Mouse (Mus musculus) megakaryocyte-erythroid progenitor cell, adult 5-6 weeks (primary cell): ENCODE measurements around the gene Lemd2. TPM values are rescaled to one million over a fixed set of nuclear protein-coding genes. Genes with fewer than 3 reads are reported as not detected.

Experiments
- ATAC-seq: replicated peaks from 2 replicates; pipeline ENCODE4 v1.8.0; 2016; ENCODE audit warnings: mild to moderate bottlenecking, inconsistent platforms; ENCODE audit not compliant: severe bottlenecking, poor library complexity, low FRiP score, low TSS enrichment
- total RNA-seq, 2 experiments: library from RNA; stranded (forward) in 1 of 2; stranded (reverse) in 1 of 2; fragments of 200-1000, 215-1000 nt in 1 of 2; fragments of >200 nt in 1 of 2; fragmentation: Nextera tagmentation in 1 of 2; gene quantifications; 2 replicates each; pipeline ENCODE4 v1.2.3; 2014 to 2017

Gene Lemd2
- total RNA-seq, 2 experiments from 2014 or later: 26.5 to 31.4 TPM

- peak; percentile 80 for ATAC-seq
Measured at GRCm38 (mm10) chr17:27194258-27195185, 9.7 kb downstream of the Lemd2 start.

- ATAC-seq: no peak
Measured at GRCm38 (mm10) chr17:27191804-27192203, 12.5 kb downstream of the Lemd2 start.

GRCm38 (mm10) chr17:27191189-27191588, 13.1 kb downstream of the Lemd2 start:
- no peak for ATAC-seq

DNA sequence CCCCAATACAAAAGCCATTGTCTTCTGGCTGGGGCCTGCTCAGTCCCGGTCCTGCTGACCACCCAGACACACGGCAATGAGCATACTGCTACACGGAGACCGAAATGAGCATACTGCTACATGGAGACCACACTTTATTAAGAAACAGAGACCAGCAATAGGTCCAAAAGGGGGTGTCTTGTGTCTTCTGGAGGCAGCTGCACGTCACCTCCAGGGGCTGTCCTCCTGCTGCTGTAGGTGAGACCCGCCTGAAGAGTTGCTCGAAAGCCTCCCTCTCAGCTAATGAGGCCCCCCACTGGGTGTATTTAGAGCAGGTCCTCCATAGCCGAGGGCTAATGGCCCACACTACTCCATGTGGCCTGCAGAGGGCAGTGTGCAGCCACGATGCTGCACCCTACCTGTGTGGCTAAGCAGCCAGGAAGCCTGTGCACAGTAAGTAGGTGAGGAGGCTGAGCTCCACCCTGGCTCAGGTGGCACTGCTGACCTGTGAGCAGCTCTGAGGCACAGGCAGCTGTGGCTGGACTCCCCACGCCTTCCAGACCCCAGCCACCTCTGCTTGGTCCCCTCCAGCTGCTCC, 14.5 kb downstream of the Lemd2 start:
- peak; percentile 71 for ATAC-seq

DNA sequence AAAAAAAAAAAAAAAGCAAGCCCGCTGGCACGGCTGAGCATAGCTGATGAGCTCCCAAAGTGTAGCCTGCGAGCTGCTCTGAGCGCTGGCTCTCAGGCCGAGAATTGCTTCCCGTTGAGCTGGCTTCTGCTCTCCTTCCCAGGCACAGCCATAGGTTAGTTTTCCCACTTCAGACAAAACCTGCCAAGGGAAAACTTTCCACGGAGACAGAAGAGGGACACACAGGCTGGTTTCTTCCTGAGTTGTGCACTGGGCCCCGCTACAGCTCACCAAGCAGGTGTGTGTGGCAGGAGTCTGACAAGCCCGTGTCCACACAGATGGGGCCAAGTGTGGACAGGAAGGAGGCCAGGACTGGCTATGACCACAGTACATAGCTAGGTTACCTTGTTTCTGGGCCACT, 15.4 kb downstream of the Lemd2 start:
- ATAC-seq: no peak

- ATAC-seq: no peak
Measured at GRCm38 (mm10) chr17:27187059-27187458, 17.2 kb downstream of the Lemd2 start.

- ATAC-seq: no peak
Measured at GRCm38 (mm10) chr17:27186068-27186467, 18.2 kb downstream of the Lemd2 start.

- ATAC-seq: no peak
Measured at GRCm38 (mm10) chr17:27183667-27184292, 20.5 kb downstream of the Lemd2 start.

GRCm38 (mm10) chr17:27182401-27182800, 21.9 kb downstream of the Lemd2 start:
- ATAC-seq: no peak

DNA sequence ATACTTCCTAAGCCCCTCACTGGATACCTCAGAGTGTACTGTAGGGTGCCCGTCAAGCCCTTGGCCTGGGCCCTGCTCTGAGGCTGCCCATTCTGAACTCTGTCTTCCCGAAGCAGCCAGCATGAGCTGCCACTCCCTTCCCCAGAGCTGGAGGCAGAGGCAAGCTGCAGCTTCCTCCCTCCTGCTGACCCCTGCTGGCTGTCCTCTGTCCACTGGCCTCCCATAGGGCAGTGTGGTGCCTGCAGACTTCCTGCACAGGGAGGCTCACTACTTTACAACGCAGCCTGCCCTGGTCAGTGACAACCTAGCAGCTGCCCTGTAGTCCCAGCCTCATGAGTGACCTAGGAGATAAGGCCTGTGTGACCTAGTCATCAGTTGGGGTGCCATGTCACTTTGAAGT, 22.6 kb downstream of the Lemd2 start:
- ATAC-seq: no peak

DNA sequence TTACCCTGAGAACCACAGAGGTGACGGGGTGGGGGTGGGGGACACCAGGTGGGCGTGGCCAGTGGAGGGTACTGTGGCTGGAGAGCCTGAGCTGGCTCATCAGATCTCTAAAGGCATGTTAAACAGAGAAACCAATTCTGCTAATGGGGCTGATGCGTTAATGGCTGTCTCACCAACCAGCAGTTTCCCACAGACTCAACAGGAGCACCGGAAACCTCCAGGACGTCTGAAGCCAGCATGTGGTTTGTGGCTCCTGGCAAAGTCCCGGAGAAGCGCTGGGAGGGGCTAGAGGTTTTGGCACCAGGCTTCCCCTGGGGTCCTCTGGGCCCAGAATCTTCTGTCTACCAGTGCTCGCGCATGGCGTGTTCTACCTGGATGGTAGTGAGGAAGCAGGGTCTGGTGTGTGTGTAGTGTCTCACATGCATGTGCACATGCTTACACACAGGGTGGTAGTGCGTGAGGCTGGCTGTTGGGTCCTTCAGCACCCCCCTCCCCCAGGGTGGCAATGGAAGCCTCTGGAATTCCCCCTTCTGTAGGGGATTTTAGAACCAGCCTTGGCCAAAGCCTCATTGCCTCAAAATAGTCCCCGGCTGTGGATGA, 24.5 kb downstream of the Lemd2 start:
- ATAC-seq: no peak

- peak; percentile 71 for ATAC-seq
Measured at GRCm38 (mm10) chr17:27178427-27179177, 25.7 kb downstream of the Lemd2 start.

- ATAC-seq: no peak
Measured at GRCm38 (mm10) chr17:27178019-27178418, 26.2 kb downstream of the Lemd2 start.

- no peak for ATAC-seq
Measured at GRCm38 (mm10) chr17:27176754-27177153, 27.5 kb downstream of the Lemd2 start.

GRCm38 (mm10) chr17:27176287-27176686, 28.0 kb downstream of the Lemd2 start:
- no peak for ATAC-seq

DNA sequence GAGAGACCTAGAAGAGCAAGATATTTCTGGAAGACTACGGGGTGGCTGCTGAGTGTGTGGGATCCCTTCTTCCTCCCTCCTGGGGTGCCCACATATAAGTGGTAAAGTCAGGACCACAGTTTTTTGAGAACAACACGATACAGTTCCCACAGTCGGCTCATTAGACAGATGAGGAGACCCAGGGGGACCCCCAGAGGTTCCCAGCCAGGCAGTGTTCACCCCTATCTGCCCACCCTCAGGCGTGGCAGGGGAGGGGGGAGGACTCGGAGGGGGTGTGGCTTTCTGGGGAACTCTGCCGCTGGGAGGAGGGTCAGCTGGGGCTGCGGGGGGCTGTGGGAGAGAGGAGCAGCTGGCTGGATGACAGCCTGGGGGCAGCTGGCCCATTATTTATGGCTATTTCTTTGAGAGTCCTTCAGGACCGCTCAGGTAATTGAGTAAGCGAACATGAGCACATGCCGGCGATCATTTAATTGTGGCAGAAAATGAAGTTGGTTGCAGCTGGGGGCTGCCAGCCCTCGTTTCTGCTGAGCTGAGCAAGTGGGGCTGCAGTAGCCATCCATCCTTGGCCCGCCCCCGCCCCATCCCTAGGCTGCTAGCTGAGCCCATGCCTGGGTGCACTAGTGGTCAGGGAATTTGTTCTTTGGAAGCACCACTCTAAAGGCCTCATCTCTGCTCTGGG, 28.9 kb downstream of the Lemd2 start:
- no peak for ATAC-seq

- no peak for ATAC-seq
Measured at GRCm38 (mm10) chr17:27173715-27174114, 30.6 kb downstream of the Lemd2 start.

- ATAC-seq: no peak
Measured at GRCm38 (mm10) chr17:27172459-27172858, 31.8 kb downstream of the Lemd2 start.

DNA sequence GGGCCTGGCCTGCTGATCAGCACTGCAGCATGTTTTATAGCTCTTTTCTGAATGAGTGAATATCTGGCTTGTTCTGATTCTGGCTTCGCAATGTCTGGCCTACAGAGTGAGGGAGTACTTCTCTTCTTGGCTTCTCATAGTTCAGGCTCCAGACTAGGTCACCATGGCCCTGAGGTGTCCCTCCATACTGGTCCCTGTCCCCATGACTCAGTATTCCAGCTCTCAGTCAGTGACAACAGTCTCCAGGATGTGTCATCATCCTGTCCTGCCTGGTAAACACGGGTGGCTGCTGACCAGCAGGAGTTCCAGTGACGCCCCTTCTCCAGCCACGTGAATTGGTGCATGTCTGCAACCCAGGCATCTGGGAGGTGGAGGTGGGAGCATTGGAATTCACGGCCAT, 33.1 kb downstream of the Lemd2 start:
- ATAC-seq: no peak
